Comparison of ENCODE assay signal across 19 mouse cellular contexts in genomic region chr3:107707239-107707638, GRCm38 (mm10).
"Had no signal": no experiment of that assay in that cellular context is flagged by ENCODE, and none has a peak within 500 bp of the region (broad histone marks: within the 10 kb centered on the region; RNA-seq: fewer than 3 reads in every experiment).

No protein-coding gene starts in this region.

- H3K9ac ChIP-seq: limb, embryonic 12.5 days; limb, embryonic 15.5 days; liver, embryonic 14.5 days; liver, postnatal 0 days; lung, embryonic 14.5 days; midbrain, embryonic 12.5 days; midbrain, embryonic 15.5 days; neural tube, embryonic 13.5 days had no signal

- H3K4me1 ChIP-seq: limb, embryonic 12.5 days; limb, embryonic 15.5 days; midbrain, embryonic 12.5 days; midbrain, embryonic 15.5 days; neural tube, embryonic 13.5 days had no signal

- H3K27ac ChIP-seq: kidney, postnatal 0 days; layer of hippocampus, adult 2 months; limb, embryonic 12.5 days; limb, embryonic 15.5 days; liver, embryonic 14.5 days; macrophage; midbrain, embryonic 12.5 days; midbrain, embryonic 15.5 days; neural tube, embryonic 13.5 days had no signal

- H3K4me3 ChIP-seq: layer of hippocampus, adult 2 months; limb, embryonic 12.5 days; limb, embryonic 15.5 days; midbrain, embryonic 12.5 days; midbrain, embryonic 15.5 days; neural tube, embryonic 13.5 days had no signal

- H3K36me3 ChIP-seq: limb, embryonic 12.5 days; limb, embryonic 15.5 days; midbrain, embryonic 12.5 days; midbrain, embryonic 15.5 days; neural tube, embryonic 13.5 days had no signal

- H3K27me3 ChIP-seq: limb, embryonic 12.5 days; limb, embryonic 15.5 days; midbrain, embryonic 12.5 days; midbrain, embryonic 15.5 days; neural tube, embryonic 13.5 days had no signal

- DNase-seq: kidney, adult 2 months; kidney, postnatal 25 days; layer of hippocampus, adult 9-11 months; left cerebral cortex, postnatal 4 days; liver, postnatal 0 days; lung, embryonic 14.5 days; retina, postnatal 1 day; right cerebral cortex, postnatal 25 days; thymus, adult 18-20 months; thymus, postnatal 4 days had no signal
